Mouse (Mus musculus) embryo, embryonic 10 days (tissue): Measurements from ENCODE around the gene Myh1.

Source experiments
- DNase-seq: peaks from one replicate; pipeline ENCODE4 v3.0.0-alpha.2; 2015; ENCODE audit warnings: low spot score

Myh1 gene

GRCm38 (mm10) chr11:67235639-67236358, 35.9 kb downstream of the Myh1 start:
- DNase-seq, result peak; percentile 78

GRCm38 (mm10) chr11:67236799-67237198, 36.9 kb downstream of the Myh1 start:
- no peak for DNase-seq

- DNase-seq, result no peak
These were observed 37.7 kb downstream of the Myh1 start, which contains the start of gene Myh4 for GRCm38 (mm10) chr11:67237481-67238079. Gene Myh4 (plus strand): TSS chr11:67238029.

GRCm38 (mm10) chr11:67241051-67241450, 41.2 kb downstream of the Myh1 start:
- DNase-seq, result no peak

- DNase-seq, result no peak
These were observed 53.8 kb downstream of the Myh1 start for GRCm38 (mm10) chr11:67253691-67254090.

- DNase-seq, result no peak
These were observed 57.2 kb downstream of the Myh1 start for GRCm38 (mm10) chr11:67257048-67257447.

GRCm38 (mm10) chr11:67260956-67261355, 61.1 kb downstream of the Myh1 start:
- DNase-seq, result no peak
